Mouse (Mus musculus): Measurements from ENCODE around the gene Miox.
A peak's percentile ranks its signal among the peaks of the same experiment; 100 is the strongest.

Miox gene

DNA sequence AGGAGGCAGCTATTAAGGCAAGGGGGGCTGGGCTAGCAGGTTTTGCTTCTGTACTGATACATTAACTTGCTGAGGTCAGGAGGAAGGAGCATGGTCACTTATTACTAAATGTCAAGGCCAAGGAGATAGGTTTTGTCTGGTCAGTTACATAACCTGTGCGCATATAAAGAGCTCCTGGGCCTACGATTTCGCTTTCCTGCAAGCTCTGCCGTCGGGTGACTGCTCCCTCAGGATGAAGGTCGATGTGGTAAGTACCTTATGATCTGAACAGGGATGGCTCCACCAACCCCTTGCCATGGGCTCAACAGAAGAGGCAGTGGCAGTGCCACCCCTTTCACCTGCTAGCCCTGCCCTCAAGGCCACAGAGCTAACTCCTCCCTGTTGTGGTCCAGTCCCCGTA lies at the start of gene Miox:
Gene Miox (plus strand): TSS at position 128 of the 400 bp plus-strand sequence.
- DNase-seq = peak; percentile 80 to 91

DNA sequence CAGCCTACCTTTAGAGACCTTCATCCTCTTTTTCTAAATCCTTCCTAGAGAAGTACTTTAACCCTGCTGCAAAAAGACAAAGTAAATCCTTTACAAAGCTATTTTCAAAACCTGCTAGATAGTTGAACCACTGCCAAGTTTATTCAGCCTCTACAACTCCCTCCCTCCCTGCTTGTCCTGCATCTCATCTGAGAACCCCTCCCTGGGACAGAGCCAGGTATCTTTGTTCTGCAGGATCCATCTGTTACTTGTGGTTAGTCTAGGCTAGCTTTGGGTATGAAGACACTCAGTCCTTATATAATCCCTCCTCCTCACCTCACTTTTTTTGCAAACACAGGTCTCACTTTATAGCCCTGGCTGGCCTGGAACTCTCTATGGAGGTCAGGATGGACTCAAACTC lies 49.2 kb upstream of the Miox start:
- peak in 1 of 2 experiments; percentile 21 for DNase-seq

- DNase-seq = no peak
Observed at GRCm38 (mm10) chr15:89285478-89285877, 48.7 kb upstream of the Miox start.

- DNase-seq = no peak
Observed at GRCm38 (mm10) chr15:89286114-89286513, 48.1 kb upstream of the Miox start.

- DNase-seq = no peak
Observed at GRCm38 (mm10) chr15:89286582-89286981, 47.6 kb upstream of the Miox start.

- no peak for DNase-seq
Observed at GRCm38 (mm10) chr15:89288227-89288767, 45.9 kb upstream of the Miox start.

- DNase-seq = no peak
Observed at GRCm38 (mm10) chr15:89289455-89289854, 44.7 kb upstream of the Miox start.

GRCm38 (mm10) chr15:89291521-89291920 lies 42.7 kb upstream of the Miox start:
- DNase-seq = no peak

GRCm38 (mm10) chr15:89292795-89293194 lies 41.4 kb upstream of the Miox start:
- DNase-seq = no peak

- no peak for DNase-seq
Observed at GRCm38 (mm10) chr15:89293778-89294177, 40.4 kb upstream of the Miox start.

- DNase-seq = no peak
Observed at GRCm38 (mm10) chr15:89295580-89296165, 38.5 kb upstream of the Miox start.

- DNase-seq = peak; percentile 26 to 27
Observed at GRCm38 (mm10) chr15:89296465-89296864, 37.7 kb upstream of the Miox start.

- DNase-seq = no peak
Observed at GRCm38 (mm10) chr15:89297695-89298094, 36.5 kb upstream of the Miox start.

DNA sequence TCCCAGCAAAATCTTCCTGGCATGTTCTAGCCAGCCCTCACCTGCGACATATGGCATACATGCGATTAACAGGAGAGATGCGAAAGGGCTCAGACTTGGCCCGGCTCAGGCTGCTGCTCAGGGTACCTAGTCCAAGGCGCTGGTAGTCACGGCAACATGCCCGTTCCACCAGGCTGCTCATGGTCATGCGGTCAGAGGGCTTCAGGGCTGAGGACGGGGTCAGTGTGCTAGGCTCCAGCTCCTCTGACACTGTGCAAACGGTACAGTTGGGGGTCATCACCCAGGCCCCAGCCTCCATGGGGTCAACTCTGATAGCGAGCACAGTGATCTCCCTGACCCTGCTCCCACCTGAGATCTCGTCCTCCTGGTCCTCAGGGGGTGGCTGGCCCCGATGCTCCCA lies 34.0 kb upstream of the Miox start:
- DNase-seq = peak; percentile 71 to 72

GRCm38 (mm10) chr15:89300600-89300999 lies 33.6 kb upstream of the Miox start:
- peak; percentile 47 to 62 for DNase-seq

GRCm38 (mm10) chr15:89305966-89306365 lies 28.2 kb upstream of the Miox start:
- no peak for DNase-seq

DNA sequence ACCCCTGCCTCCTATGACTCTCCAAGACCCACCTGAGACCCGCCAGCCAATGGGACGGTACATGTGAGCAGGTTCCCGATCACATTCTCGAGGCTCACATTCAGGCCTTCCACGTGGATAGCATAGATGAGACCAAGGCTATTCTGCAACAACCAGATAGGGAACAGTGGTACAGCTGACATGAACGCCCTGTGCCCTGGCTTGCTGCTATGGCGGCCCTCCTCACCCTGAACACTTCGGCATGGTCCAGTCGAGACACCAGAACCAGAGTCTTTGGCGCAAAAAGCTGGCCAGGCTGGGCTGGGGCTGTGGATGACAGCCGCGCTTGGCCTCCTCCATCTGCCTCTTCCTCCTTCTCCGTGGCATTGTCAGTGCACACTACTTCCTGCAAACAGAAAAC lies 26.7 kb upstream of the Miox start:
- no peak for DNase-seq

DNA sequence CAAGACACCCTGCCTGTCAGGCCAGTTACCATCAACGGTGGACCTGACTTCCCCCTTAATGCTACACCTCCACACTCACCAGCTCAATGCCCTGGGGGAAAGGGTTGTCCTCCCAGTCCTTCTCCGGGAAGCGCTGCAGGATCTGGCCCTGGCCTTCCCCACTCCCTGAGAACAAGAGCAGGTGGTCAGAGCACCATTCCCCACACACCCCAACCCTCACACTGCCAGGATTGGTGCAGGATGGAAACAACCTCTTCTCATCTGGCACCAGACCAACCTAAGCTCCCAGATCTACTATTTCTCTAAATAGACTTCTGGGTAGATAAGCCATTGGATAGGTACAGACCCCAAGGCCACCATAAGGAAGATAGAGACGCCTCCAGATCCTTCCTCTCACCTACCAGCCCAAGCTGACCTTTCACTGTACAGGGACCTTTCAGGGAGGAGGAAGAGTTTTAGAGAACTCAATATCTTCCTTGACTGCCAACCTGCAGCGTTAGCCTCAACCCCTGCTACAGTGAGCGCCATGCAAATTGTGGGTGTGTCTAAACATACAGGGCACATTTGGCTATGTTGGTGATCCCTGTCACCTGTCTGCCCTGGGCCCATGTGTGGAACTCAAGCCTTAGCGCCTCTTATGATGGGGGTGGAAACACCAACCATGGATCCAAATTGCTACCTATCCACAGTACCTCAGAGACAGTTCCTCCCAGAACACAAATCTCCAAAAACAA lies 25.6 kb upstream of the Miox start:
- DNase-seq = no peak

DNA sequence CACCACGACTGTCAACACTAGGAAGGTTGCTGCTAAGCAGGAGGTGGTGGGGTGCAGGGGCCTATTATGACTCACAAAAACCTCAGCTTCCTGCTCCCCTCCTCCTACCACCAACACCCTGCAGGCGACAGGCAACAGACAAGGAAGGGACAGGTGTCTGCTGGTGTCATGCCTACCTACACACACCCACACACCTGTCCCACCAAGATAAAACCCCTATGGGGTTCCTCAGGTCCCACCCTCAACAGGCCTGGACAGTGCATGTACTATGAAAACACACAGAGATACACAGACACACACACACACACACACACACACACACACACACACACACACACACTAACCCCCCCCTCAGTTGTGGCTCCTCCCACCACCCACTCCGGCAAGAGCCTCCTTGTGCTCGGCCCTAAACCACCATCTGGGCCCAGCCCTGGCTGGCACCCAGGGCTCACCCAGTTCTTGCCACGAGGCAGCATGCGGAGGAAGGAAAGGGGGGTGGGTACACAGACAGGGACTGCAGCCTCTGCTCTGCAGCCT lies 24.2 kb upstream of the Miox start:
- no peak for DNase-seq

- no peak for DNase-seq
Observed at GRCm38 (mm10) chr15:89313359-89313758, 20.8 kb upstream of the Miox start.

- no peak for DNase-seq
Observed at GRCm38 (mm10) chr15:89314107-89314506, 20.1 kb upstream of the Miox start.

DNA sequence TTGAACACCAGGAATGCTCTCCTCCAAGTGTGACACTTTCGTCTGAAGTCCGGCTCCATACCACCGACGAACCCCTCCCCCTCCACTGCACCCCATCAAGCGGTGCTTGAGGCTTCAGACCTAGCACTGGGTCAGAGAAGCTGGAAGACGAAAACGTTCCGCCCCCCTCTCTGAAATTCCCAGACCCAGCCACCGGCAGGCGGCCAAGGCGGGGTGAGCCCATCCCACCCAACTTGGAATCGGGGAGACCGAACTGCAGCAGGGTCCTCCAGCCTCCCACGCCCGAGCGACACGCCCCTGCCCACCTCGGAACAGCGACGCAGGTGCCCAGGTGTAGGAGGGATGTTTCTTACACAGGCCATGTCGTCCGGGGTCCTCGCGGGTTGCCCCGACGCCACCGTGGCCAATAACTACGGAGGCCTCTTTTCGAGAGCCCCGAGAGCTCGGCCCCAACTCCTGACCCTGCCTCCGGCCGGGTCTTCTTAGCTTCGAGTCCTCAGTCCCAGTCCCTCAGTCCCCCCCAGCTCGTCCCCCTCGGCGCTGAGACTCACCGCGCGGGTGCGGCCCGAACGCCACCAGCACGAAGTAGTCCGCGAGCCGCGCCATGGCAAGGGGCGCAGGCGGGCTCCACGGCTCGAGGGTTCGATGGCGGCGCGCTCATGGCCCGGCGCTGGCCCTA lies 19.5 kb upstream of the Miox start:
- peak in 1 of 2 experiments; percentile 51 for DNase-seq

GRCm38 (mm10) chr15:89315190-89315731 lies 18.9 kb upstream of the Miox start, which contains the start of gene Sbf1:
Gene Sbf1 (minus strand): TSS chr15:89315311.
- DNase-seq = peak; percentile 99

All from kidney, postnatal 36 days (tissue).